Mouse (Mus musculus): ENCODE data around the gene Zfp287. TPM values are rescaled to one million over a fixed set of nuclear protein-coding genes. Genes with fewer than 3 reads are reported as not detected.
"Not testable (repeated sequence)": the region's sequence is repeated elsewhere in the genome, so short reads cannot be mapped to it uniquely, and the experiment has no call there.

Zfp287 gene
- total RNA-seq (2022), result 10 to 100 TPM; 17.2 to 19.2 (median 17.9) TPM

GRCm38 (mm10) chr11:62731311-62732021 is at the start of gene Zfp287:
Gene Zfp287, minus strand, starts transcription at chr11:62731905.
- DNase-seq (ENCODE audit: low spot score in 2 of 2), result peak; percentile 81 to 93

GRCm38 (mm10) chr11:62776510-62776909 is 44.8 kb upstream of the Zfp287 start:
- DNase-seq (ENCODE audit: low spot score in 2 of 2), result no peak

GRCm38 (mm10) chr11:62760755-62761457 is 29.2 kb upstream of the Zfp287 start:
- no peak for DNase-seq (ENCODE audit: low spot score in 2 of 2)

- no peak for DNase-seq (ENCODE audit: low spot score in 2 of 2)
These were observed 26.8 kb upstream of the Zfp287 start for GRCm38 (mm10) chr11:62758491-62758890.

GRCm38 (mm10) chr11:62757906-62758305 is 26.2 kb upstream of the Zfp287 start:
- no peak for DNase-seq (ENCODE audit: low spot score in 2 of 2)

GRCm38 (mm10) chr11:62757143-62757507 is 25.4 kb upstream of the Zfp287 start:
- no peak for DNase-seq (ENCODE audit: low spot score in 2 of 2)

GRCm38 (mm10) chr11:62756456-62757142 is 24.9 kb upstream of the Zfp287 start:
- DNase-seq (ENCODE audit: low spot score in 2 of 2), result peak; percentile 77 to 88

- no peak for DNase-seq (ENCODE audit: low spot score in 2 of 2)
These were observed 21.1 kb upstream of the Zfp287 start, which contains the start of gene Gm10428 for GRCm38 (mm10) chr11:62752780-62753179. Gene Gm10428, plus strand, starts transcription at chr11:62753100.

- no peak for DNase-seq (ENCODE audit: low spot score in 2 of 2)
These were observed 20.5 kb upstream of the Zfp287 start for GRCm38 (mm10) chr11:62752191-62752590.

GRCm38 (mm10) chr11:62749445-62749844 is 17.7 kb upstream of the Zfp287 start:
- DNase-seq (ENCODE audit: low spot score in 2 of 2), result not testable (repeated sequence)

- DNase-seq (ENCODE audit: low spot score in 2 of 2), result no peak
These were observed 16.4 kb upstream of the Zfp287 start for GRCm38 (mm10) chr11:62748062-62748461.

- no peak for DNase-seq (ENCODE audit: low spot score in 2 of 2)
These were observed 15.5 kb upstream of the Zfp287 start for GRCm38 (mm10) chr11:62747227-62747626.

- peak; percentile 70 to 80 for DNase-seq (ENCODE audit: low spot score in 2 of 2)
These were observed 14.4 kb upstream of the Zfp287 start for GRCm38 (mm10) chr11:62746001-62746533.

GRCm38 (mm10) chr11:62744103-62744502 is 12.4 kb upstream of the Zfp287 start:
- peak; percentile 34 to 47 for DNase-seq (ENCODE audit: low spot score in 2 of 2)

- DNase-seq (ENCODE audit: low spot score in 2 of 2), result no peak
These were observed 10.7 kb upstream of the Zfp287 start for GRCm38 (mm10) chr11:62742261-62742957.

- DNase-seq (ENCODE audit: low spot score in 2 of 2), result no peak
These were observed 9.5 kb upstream of the Zfp287 start for GRCm38 (mm10) chr11:62741186-62741585.

GRCm38 (mm10) chr11:62732665-62733064 is 960 bp upstream of the Zfp287 start:
- DNase-seq (ENCODE audit: low spot score in 2 of 2), result no peak

- DNase-seq (ENCODE audit: low spot score in 2 of 2), result no peak
These were observed 300 bp upstream of the Zfp287 start for GRCm38 (mm10) chr11:62732022-62732387.

- DNase-seq (ENCODE audit: low spot score in 2 of 2), result no peak
These were observed 3.4 kb downstream of the Zfp287 start for GRCm38 (mm10) chr11:62728276-62728675.

- no peak for DNase-seq (ENCODE audit: low spot score in 2 of 2)
These were observed 21.0 kb downstream of the Zfp287 start for GRCm38 (mm10) chr11:62710657-62711056.

- DNase-seq (ENCODE audit: low spot score in 2 of 2), result no peak
These were observed 23.5 kb downstream of the Zfp287 start for GRCm38 (mm10) chr11:62708252-62708651.
